Mouse (Mus musculus): ENCODE results near the gene Slc44a5. TPM values are rescaled to one million over a fixed set of nuclear protein-coding genes. Genes with fewer than 3 reads are reported as not detected.

The Slc44a5 gene
- polyA plus RNA-seq, 1 experiment = 0.03 TPM

DNA sequence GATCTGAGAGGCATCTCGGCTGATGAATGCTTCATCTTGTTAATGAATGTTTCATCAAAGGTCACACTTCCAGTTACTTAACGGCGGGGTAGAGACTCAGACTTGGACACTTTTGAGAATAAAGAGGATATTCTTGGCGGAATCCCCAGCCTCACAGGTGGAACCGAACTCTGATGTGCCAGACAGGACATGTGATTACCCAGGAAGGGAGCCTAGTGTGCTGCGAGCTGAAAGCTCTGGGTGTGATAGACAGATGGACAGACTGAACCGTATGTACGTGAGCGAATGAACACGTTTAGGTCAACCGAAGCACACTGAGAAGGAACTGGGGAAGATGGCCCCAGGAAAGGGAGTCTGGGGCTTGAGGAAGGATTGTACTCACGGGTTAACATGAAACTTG is 228.6 kb downstream of the Slc44a5 start:
- no peaks in the 10 kb centered on the region for H3K27me3 ChIP-seq (ENCODE audit: control insufficient read depth, insufficient read depth, low read length)
- no peak overlapping the region for H3K27ac ChIP-seq (ENCODE audit: insufficient read depth, low read depth, low read length)
- no peaks in the 10 kb centered on the region for H3K4me1 ChIP-seq (ENCODE audit: control insufficient read depth, insufficient read depth, insufficient read length, low read length)
- 90% methylated on average over 12 of the region's 12 CpGs for WGBS
- TF ChIP-seq CTCF (IDR thresholded peaks at IDR 0.05; ENCODE audit: extremely low read depth, insufficient read length, insufficient replicate concordance, low read depth, low read length) (no peak), POLR2A (IDR thresholded peaks at IDR 0.05; ENCODE audit: low read depth, low read length) (no peak)
- no peaks in the 10 kb centered on the region for H3K36me3 ChIP-seq (ENCODE audit: control insufficient read depth, insufficient read depth, low read length)
- H3K4me3 ChIP-seq (ENCODE audit: low read depth, low read length) = no peak overlapping the region

DNA sequence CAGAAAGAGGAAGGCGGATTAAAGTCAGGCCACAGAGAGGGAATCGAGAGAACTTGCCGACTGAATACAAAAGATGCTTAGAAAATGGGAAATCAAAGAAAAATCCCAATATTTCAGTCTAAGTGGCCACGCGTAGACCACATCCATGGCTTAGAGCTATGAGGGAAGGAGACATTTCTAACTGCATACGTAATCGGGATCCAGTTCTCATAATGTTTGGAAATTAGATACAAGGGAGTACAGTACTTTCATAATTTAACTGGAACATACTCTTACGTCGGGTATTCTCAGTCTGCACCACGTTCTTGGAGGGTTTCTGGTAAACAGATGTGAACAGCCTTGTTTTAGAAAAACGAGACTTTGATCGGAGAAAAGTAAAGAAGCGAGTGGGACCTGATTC is 229.1 kb downstream of the Slc44a5 start:
- TF ChIP-seq POLR2A (IDR thresholded peaks at IDR 0.05; ENCODE audit: low read depth, low read length) (no peak), CTCF (IDR thresholded peaks at IDR 0.05; ENCODE audit: extremely low read depth, insufficient read length, insufficient replicate concordance, low read depth, low read length) (no peak)
- Histone ChIP-seq H3K4me1 (ENCODE audit: control insufficient read depth, insufficient read depth, insufficient read length, low read length) (no peaks in the 10 kb centered on the region), H3K27me3 (ENCODE audit: control insufficient read depth, insufficient read depth, low read length) (no peaks in the 10 kb centered on the region), H3K4me3 (ENCODE audit: low read depth, low read length) (no peak overlapping the region), H3K36me3 (ENCODE audit: control insufficient read depth, insufficient read depth, low read length) (no peaks in the 10 kb centered on the region), H3K27ac (ENCODE audit: insufficient read depth, low read depth, low read length) (no peak overlapping the region)
- 85% methylated on average over 13 of the region's 13 CpGs for whole genome bisulfite sequencing

DNA sequence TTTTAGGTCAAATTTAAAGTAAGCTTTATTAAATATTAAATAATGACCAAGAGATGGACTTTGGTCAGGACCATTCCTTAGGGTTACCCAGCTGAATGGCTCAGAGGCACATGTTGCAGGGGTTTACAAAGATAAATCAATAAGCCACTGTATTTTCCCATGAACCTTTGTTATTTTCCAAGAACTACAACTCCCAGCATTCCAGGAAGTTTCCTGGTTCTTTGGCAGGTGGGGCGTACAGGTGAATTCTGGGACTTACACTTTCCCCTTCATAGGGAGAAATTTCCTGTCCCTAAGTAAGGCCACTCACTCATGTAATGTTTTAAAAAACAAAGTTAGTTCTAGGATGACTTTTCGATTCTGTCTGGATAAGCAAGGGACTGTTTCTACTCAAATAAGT is 235.2 kb downstream of the Slc44a5 start:
- no peak overlapping the region for H3K4me3 ChIP-seq (ENCODE audit: low read depth, low read length)
- no peak overlapping the region for H3K27ac ChIP-seq (ENCODE audit: insufficient read depth, low read depth, low read length)
- H3K36me3 ChIP-seq (ENCODE audit: control insufficient read depth, insufficient read depth, low read length) = no peaks in the 10 kb centered on the region
- H3K4me1 ChIP-seq (ENCODE audit: control insufficient read depth, insufficient read depth, insufficient read length, low read length) = no peaks in the 10 kb centered on the region
- no peak for TF ChIP-seq CTCF (IDR thresholded peaks at IDR 0.05; ENCODE audit: extremely low read depth, insufficient read length, insufficient replicate concordance, low read depth, low read length)
- no peak for TF ChIP-seq POLR2A (IDR thresholded peaks at IDR 0.05; ENCODE audit: low read depth, low read length)
- WGBS = 86% methylated on average over 2 of the region's 2 CpGs
- no peaks in the 10 kb centered on the region for H3K27me3 ChIP-seq (ENCODE audit: control insufficient read depth, insufficient read depth, low read length)

DNA sequence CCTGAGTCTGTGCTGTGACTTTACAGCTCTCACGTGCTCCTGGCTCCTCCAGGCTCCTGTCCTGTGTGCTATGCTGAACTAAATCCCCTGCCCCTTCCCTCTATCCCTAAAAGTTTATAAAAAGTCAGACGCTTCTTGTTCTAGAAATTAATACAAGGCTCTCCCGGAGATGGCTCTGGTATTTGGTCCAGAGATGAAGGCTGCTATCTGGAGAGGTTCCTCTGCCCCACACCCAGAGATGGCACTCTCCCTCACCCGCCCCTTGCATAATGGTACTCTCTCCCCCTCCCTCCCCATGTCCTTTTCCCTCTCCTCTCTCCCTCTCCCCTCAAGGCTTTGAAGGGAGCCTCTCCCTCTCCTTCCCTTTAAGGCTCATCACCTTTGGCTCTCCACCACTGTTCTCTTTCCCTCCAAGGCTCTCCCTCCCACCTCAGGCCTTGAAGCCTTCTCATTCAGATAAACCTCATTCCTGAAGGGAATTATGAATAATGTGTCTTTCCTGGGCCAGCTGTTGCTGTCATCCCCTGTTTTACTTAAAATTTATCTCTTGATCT is 236.0 kb downstream of the Slc44a5 start:
- TF ChIP-seq CTCF (IDR thresholded peaks at IDR 0.05; ENCODE audit: extremely low read depth, insufficient read length, insufficient replicate concordance, low read depth, low read length) (no peak), POLR2A (IDR thresholded peaks at IDR 0.05; ENCODE audit: low read depth, low read length) (no peak)
- H3K27ac ChIP-seq (ENCODE audit: insufficient read depth, low read depth, low read length) = no peak overlapping the region
- H3K4me1 ChIP-seq (ENCODE audit: control insufficient read depth, insufficient read depth, insufficient read length, low read length) = no peaks in the 10 kb centered on the region
- H3K36me3 ChIP-seq (ENCODE audit: control insufficient read depth, insufficient read depth, low read length) = no peaks in the 10 kb centered on the region
- 53% methylated on average over 4 of the region's 4 CpGs for WGBS
- H3K4me3 ChIP-seq (ENCODE audit: low read depth, low read length) = no peak overlapping the region
- H3K27me3 ChIP-seq (ENCODE audit: control insufficient read depth, insufficient read depth, low read length) = no peaks in the 10 kb centered on the region

GRCm38 (mm10) chr3:154209776-154210430 is 236.7 kb downstream of the Slc44a5 start:
- Histone ChIP-seq H3K4me3 (ENCODE audit: low read depth, low read length) (no peak overlapping the region), H3K27ac (ENCODE audit: insufficient read depth, low read depth, low read length) (no peak overlapping the region), H3K27me3 (ENCODE audit: control insufficient read depth, insufficient read depth, low read length) (no peaks in the 10 kb centered on the region), H3K4me1 (ENCODE audit: control insufficient read depth, insufficient read depth, insufficient read length, low read length) (no peaks in the 10 kb centered on the region), H3K36me3 (ENCODE audit: control insufficient read depth, insufficient read depth, low read length) (no peaks in the 10 kb centered on the region)
- no peak for TF ChIP-seq POLR2A (IDR thresholded peaks at IDR 0.05; ENCODE audit: low read depth, low read length)
- TF ChIP-seq CTCF (IDR thresholded peaks at IDR 0.05; ENCODE audit: extremely low read depth, insufficient read length, insufficient replicate concordance, low read depth, low read length) = no peak
- WGBS = 41% methylated on average over 4 of the region's 4 CpGs

DNA sequence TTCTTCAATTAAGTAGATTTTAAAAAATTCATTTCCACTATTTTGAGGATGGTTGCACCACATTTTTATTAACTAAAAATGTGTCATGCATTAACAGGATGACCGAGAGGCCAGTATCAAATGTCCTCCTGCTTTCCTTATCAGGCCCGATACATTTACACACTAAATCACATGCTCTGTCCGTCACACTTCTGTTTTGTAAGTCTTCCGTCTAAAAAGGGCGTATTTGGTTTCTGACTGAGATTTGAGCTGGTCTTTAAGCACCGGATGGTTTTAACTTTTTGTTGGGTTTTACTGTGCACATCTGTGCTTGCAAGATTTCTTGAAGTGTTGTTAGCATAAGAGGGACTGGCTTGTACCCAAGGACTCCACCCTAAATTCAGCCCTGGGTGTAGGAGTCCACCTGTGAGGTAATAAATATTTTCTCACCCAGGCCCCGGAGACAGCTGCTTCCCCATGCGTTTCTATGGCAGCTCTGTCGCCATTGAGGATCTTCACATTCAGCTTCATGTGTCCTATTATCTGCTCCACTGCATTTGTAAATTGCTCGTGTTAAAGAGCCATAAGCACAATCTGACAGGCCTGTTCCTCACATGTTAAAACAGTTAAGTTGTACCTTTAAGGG is 237.3 kb downstream of the Slc44a5 start:
- no peaks in the 10 kb centered on the region for H3K4me1 ChIP-seq (ENCODE audit: control insufficient read depth, insufficient read depth, insufficient read length, low read length)
- H3K4me3 ChIP-seq (ENCODE audit: low read depth, low read length) = no peak overlapping the region
- TF ChIP-seq CTCF (IDR thresholded peaks at IDR 0.05; ENCODE audit: extremely low read depth, insufficient read length, insufficient replicate concordance, low read depth, low read length) (no peak), POLR2A (IDR thresholded peaks at IDR 0.05; ENCODE audit: low read depth, low read length) (no peak)
- H3K36me3 ChIP-seq (ENCODE audit: control insufficient read depth, insufficient read depth, low read length) = no peaks in the 10 kb centered on the region
- 49% methylated on average over 10 of the region's 10 CpGs for WGBS
- no peak overlapping the region for H3K27ac ChIP-seq (ENCODE audit: insufficient read depth, low read depth, low read length)
- no peaks in the 10 kb centered on the region for H3K27me3 ChIP-seq (ENCODE audit: control insufficient read depth, insufficient read depth, low read length)

DNA sequence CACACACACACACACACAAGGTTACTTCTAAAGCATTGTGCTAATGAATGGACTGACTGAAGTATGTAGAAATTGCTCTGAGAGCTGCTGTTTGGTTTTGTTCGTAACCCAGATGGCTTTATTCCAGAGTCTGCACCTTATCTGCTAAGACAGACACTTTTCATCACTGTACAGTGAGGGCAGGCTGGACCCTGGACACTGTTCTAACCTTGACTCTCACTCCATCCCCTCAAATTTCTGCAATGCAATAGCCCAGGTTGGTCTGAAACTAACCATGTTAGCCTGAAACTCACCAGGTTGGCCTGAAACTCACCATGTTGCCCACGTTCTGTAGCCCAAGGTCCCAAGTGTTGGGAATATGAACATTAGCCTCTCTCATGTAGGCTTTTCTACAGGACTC is 239.3 kb downstream of the Slc44a5 start:
- TF ChIP-seq POLR2A (IDR thresholded peaks at IDR 0.05; ENCODE audit: low read depth, low read length) (no peak), CTCF (IDR thresholded peaks at IDR 0.05; ENCODE audit: extremely low read depth, insufficient read length, insufficient replicate concordance, low read depth, low read length) (no peak)
- no peak overlapping the region for H3K27ac ChIP-seq (ENCODE audit: insufficient read depth, low read depth, low read length)
- no peaks in the 10 kb centered on the region for H3K36me3 ChIP-seq (ENCODE audit: control insufficient read depth, insufficient read depth, low read length)
- H3K27me3 ChIP-seq (ENCODE audit: control insufficient read depth, insufficient read depth, low read length) = no peaks in the 10 kb centered on the region
- no peak overlapping the region for H3K4me3 ChIP-seq (ENCODE audit: low read depth, low read length)
- 88% methylated on average over 2 of the region's 2 CpGs for WGBS
- H3K4me1 ChIP-seq (ENCODE audit: control insufficient read depth, insufficient read depth, insufficient read length, low read length) = no peaks in the 10 kb centered on the region

All from small intestine, adult 2 months (tissue).